Mouse (Mus musculus): ENCODE results near the gene Ggact.

DNA sequence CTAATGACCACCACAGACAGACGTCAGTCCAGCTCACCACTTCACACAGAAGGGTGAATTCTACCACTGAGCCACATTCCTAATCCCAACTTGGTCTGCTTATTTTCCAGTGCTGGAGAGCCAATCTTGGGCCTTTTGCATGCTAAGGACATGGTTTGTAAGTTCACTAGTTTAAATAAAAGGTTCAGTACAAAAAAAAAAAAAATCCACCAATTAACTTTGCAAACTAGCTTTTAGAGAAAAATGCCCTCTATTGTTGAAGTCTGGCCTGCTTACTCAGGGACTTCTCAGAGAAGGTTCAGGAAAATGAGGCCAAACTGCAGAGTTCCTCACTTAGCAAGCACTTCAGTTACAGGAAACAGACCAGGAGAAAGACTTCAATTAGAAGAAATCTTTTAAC is 1.4 kb downstream of the Ggact start:
- no peak for TF ChIP-seq CTCF (IDR thresholded peaks at IDR 0.05; ENCODE audit: low read depth, low read length)
- TF ChIP-seq POLR2A (IDR thresholded peaks at IDR 0.05; ENCODE audit: borderline replicate concordance, low read depth, low read length): no peak
